Mouse (Mus musculus): ENCODE measurements around the gene Gm12258. TPM values are rescaled to one million over a fixed set of nuclear protein-coding genes. Genes with fewer than 3 reads are reported as not detected.
"Not testable (repeated sequence)": the region's sequence is repeated elsewhere in the genome, so short reads cannot be mapped to it uniquely, and the experiment has no call there.

Gene Gm12258
- 14.3 and 18.4 TPM in 2 replicates for polyA plus RNA-seq (2015; fragmentation: Nextera tagmentation; extraction: Ambion mirVana)

- Histone ChIP-seq H3K4me3 (peak within 1 kb of the TSS; percentile 83), H3K9ac (peak within 1 kb of the TSS; percentile 90), H3K27me3 (0 out of 2 replicates have a peak, but pooled peaks cover 3% of the 10 kb centered on the region), H3K4me2 (peak within 1 kb of the TSS; percentile 84), H3K4me1 (peaks cover 10% of the 10 kb centered on the region), H3K36me3 (ENCODE audit: poor library complexity, severe bottlenecking) (peaks cover 23% of the 10 kb centered on the region), H3K27ac (peak within 1 kb of the TSS; percentile 57), H3K9me3 (replicated peaks) (0 out of 2 replicates have a peak, but pooled peaks cover 3% of the 10 kb centered on the region)
- ATAC-seq: peak; percentile 100
- WGBS: under 1% methylated on average over 24 of the region's 24 CpGs
Measured at GRCm38 (mm10) chr11:58846919-58847461, at the start of gene Gm12258. Gm12258 (plus strand) TSS chr11:58847158.

- no peak for ATAC-seq
- Histone ChIP-seq H3K9ac (no peak overlapping the region), H3K27ac (no peak overlapping the region), H3K9me3 (replicated peaks) (no peaks in the 10 kb centered on the region), H3K4me2 (no peak overlapping the region), H3K36me3 (ENCODE audit: poor library complexity, severe bottlenecking) (no peaks in the 10 kb centered on the region), H3K4me1 (peaks cover 9% of the 10 kb centered on the region), H3K4me3 (no peak overlapping the region), H3K27me3 (no peaks in the 10 kb centered on the region)
- WGBS: 83% methylated on average over 5 of the region's 5 CpGs
Measured at GRCm38 (mm10) chr11:58799747-58800146, 47.2 kb upstream of the Gm12258 start.

GRCm38 (mm10) chr11:58801558-58802228, 45.3 kb upstream of the Gm12258 start, which contains the start of gene Fam183b:
Fam183b (minus strand) TSS chr11:58801960.
- Histone ChIP-seq H3K4me3 (peak within 1 kb of the TSS; percentile 13; the same call in 1 of the 2 replicates), H3K4me2 (peak within 1 kb of the TSS; percentile 39), H3K27ac (no peak within 1 kb of the TSS)

GRCm38 (mm10) chr11:58803871-58804270, 43.1 kb upstream of the Gm12258 start:
- WGBS: 80% methylated on average over 4 of the region's 4 CpGs
- ATAC-seq: no peak
- no peaks in the 10 kb centered on the region for H3K36me3 ChIP-seq (ENCODE audit: poor library complexity, severe bottlenecking)

More at GRCm38 (mm10) chr11:58801558-58802228, 45.3 kb upstream of the Gm12258 start, which contains the start of gene Fam183b:
- Histone ChIP-seq H3K9me3 (replicated peaks) (no peaks in the 10 kb centered on the region), H3K9ac (no peak within 1 kb of the TSS), H3K27me3 (no peaks in the 10 kb centered on the region), H3K4me1 (peaks cover 9% of the 10 kb centered on the region), H3K36me3 (ENCODE audit: poor library complexity, severe bottlenecking) (no peaks in the 10 kb centered on the region)
- WGBS: 32% methylated on average over 14 of the region's 14 CpGs
- ATAC-seq: peak; percentile 53; the same call in 1 of the 2 replicates

GRCm38 (mm10) chr11:58804393-58804792, 42.6 kb upstream of the Gm12258 start:
- no peaks in the 10 kb centered on the region for H3K9me3 ChIP-seq (replicated peaks)
- no peaks in the 10 kb centered on the region for H3K36me3 ChIP-seq (ENCODE audit: poor library complexity, severe bottlenecking)
- H3K4me2 ChIP-seq: no peak overlapping the region
- WGBS: 89% methylated on average over 2 of the region's 2 CpGs
- no peak for ATAC-seq
- H3K27ac ChIP-seq: no peak overlapping the region
- H3K4me3 ChIP-seq: no peak overlapping the region
- H3K4me1 ChIP-seq: peaks cover 9% of the 10 kb centered on the region
- H3K9ac ChIP-seq: no peak overlapping the region
- no peaks in the 10 kb centered on the region for H3K27me3 ChIP-seq

More at GRCm38 (mm10) chr11:58803871-58804270, 43.1 kb upstream of the Gm12258 start:
- H3K27me3 ChIP-seq: no peaks in the 10 kb centered on the region
- peaks cover 9% of the 10 kb centered on the region for H3K4me1 ChIP-seq
- H3K9me3 ChIP-seq (replicated peaks): no peaks in the 10 kb centered on the region
- no peak overlapping the region for H3K4me3 ChIP-seq
- no peak overlapping the region for H3K4me2 ChIP-seq
- H3K9ac ChIP-seq: no peak overlapping the region
- no peak overlapping the region for H3K27ac ChIP-seq

- no peak overlapping the region for H3K4me2 ChIP-seq
- H3K9me3 ChIP-seq (replicated peaks): no peaks in the 10 kb centered on the region
- no peaks in the 10 kb centered on the region for H3K27me3 ChIP-seq
- no peaks in the 10 kb centered on the region for H3K4me1 ChIP-seq
- H3K4me3 ChIP-seq: no peak overlapping the region
- 4% methylated on average over 1 of the region's 1 CpGs for WGBS
- ATAC-seq: no peak
- H3K36me3 ChIP-seq (ENCODE audit: poor library complexity, severe bottlenecking): no peaks in the 10 kb centered on the region
- H3K27ac ChIP-seq: no peak overlapping the region
- H3K9ac ChIP-seq: no peak overlapping the region
Measured at GRCm38 (mm10) chr11:58812001-58812400, 35.0 kb upstream of the Gm12258 start.

GRCm38 (mm10) chr11:58814700-58815099, 32.3 kb upstream of the Gm12258 start, which contains the start of gene Olfr313:
Olfr313 (plus strand) TSS chr11:58815000.
- H3K36me3 ChIP-seq (ENCODE audit: poor library complexity, severe bottlenecking); H3K4me2 ChIP-seq; H3K9me3 ChIP-seq (replicated peaks); H3K9ac ChIP-seq; H3K4me1 ChIP-seq; H3K27me3 ChIP-seq; H3K4me3 ChIP-seq; ATAC-seq; H3K27ac ChIP-seq: not testable (repeated sequence)
- WGBS: 46% methylated on average over 1 of the region's 1 CpGs

- ATAC-seq: no peak
- WGBS: 90% methylated on average over 1 of the region's 1 CpGs
- Histone ChIP-seq H3K9ac (no peak overlapping the region), H3K36me3 (ENCODE audit: poor library complexity, severe bottlenecking) (no peaks in the 10 kb centered on the region), H3K4me3 (no peak overlapping the region), H3K9me3 (replicated peaks) (no peaks in the 10 kb centered on the region), H3K27ac (no peak overlapping the region), H3K4me2 (no peak overlapping the region), H3K4me1 (no peaks in the 10 kb centered on the region), H3K27me3 (no peaks in the 10 kb centered on the region)
Measured at GRCm38 (mm10) chr11:58815676-58816075, 31.3 kb upstream of the Gm12258 start.

GRCm38 (mm10) chr11:58828937-58829336, 18.0 kb upstream of the Gm12258 start, which contains the start of gene Olfr312:
Olfr312 (plus strand) TSS chr11:58829237.
- not testable (repeated sequence) for H3K36me3 ChIP-seq (ENCODE audit: poor library complexity, severe bottlenecking); H3K9me3 ChIP-seq (replicated peaks); ATAC-seq; H3K9ac ChIP-seq; H3K4me2 ChIP-seq; H3K4me1 ChIP-seq; H3K27ac ChIP-seq; H3K27me3 ChIP-seq; H3K4me3 ChIP-seq

- H3K4me3 ChIP-seq: no peak overlapping the region
- no peak for ATAC-seq
- no peak overlapping the region for H3K4me2 ChIP-seq
- H3K9ac ChIP-seq: no peak overlapping the region
- H3K4me1 ChIP-seq: no peaks in the 10 kb centered on the region
- no peak overlapping the region for H3K27ac ChIP-seq
- 87% methylated on average over 3 of the region's 3 CpGs for WGBS
- no peaks in the 10 kb centered on the region for H3K27me3 ChIP-seq
- no peaks in the 10 kb centered on the region for H3K9me3 ChIP-seq (replicated peaks)
- no peaks in the 10 kb centered on the region for H3K36me3 ChIP-seq (ENCODE audit: poor library complexity, severe bottlenecking)
Measured at GRCm38 (mm10) chr11:58829764-58830163, 17.2 kb upstream of the Gm12258 start.

GRCm38 (mm10) chr11:58832541-58832940, 14.4 kb upstream of the Gm12258 start:
- H3K36me3 ChIP-seq (ENCODE audit: poor library complexity, severe bottlenecking); H3K9me3 ChIP-seq (replicated peaks); H3K27ac ChIP-seq; H3K4me3 ChIP-seq; H3K27me3 ChIP-seq; H3K9ac ChIP-seq; H3K4me1 ChIP-seq; ATAC-seq; H3K4me2 ChIP-seq: not testable (repeated sequence)
- 84% methylated on average over 3 of the region's 3 CpGs for WGBS

GRCm38 (mm10) chr11:58838951-58839350, 8.0 kb upstream of the Gm12258 start, which contains the start of gene Olfr311:
Olfr311 (plus strand) TSS chr11:58839251.
- not testable (repeated sequence) for ATAC-seq; H3K27me3 ChIP-seq; H3K36me3 ChIP-seq (ENCODE audit: poor library complexity, severe bottlenecking); H3K9me3 ChIP-seq (replicated peaks); H3K4me3 ChIP-seq; H3K4me1 ChIP-seq; H3K27ac ChIP-seq; H3K4me2 ChIP-seq; H3K9ac ChIP-seq

Data from forebrain, embryonic 13.5 days (tissue).